In the genomic region with DNA sequence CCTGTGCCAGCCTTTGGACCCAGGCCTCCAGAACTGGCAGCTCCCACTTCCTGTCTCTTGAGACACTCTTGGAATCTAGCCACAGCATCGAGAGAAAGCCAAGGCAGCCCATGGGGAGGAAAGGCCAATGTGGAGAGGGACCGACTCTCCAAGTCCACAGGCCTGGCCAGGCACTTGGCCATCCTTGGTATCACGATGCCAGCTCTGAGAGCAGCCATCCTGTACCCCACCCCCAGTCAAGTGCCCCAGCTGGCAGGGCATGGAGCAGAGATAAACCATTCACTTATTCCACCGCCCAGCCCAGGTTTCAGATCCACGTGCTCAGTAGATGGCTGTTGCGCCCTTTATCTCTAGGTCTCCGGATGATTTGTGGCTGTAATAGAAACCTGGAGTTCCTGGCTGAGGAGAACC, we compare ENCODE assay signal across 11 mouse cellular contexts. TPM values are rescaled to one million over a fixed set of nuclear protein-coding genes. Genes with fewer than 3 reads are reported as not detected.
A peak's percentile ranks its signal among the peaks of the same experiment; 100 is the strongest.
DNase-seq lines count a peak whose midpoint lies in the region; ATAC-seq and TF ChIP-seq lines count a peak whose summit lies in the region.
"Had no signal": no experiment of that assay in that cellular context is flagged by ENCODE, and none has a peak within 500 bp of the region (broad histone marks: within the 10 kb centered on the region; RNA-seq: fewer than 3 reads in every experiment).

No protein-coding gene starts in this region.

- H3K9me3 ChIP-seq in forebrain, embryonic 16.5 days (ENCODE audit: control insufficient read depth, low read length), result no peaks in the 10 kb centered on the region
- H3K9me3 ChIP-seq in forebrain, embryonic 13.5 days (replicated peaks), result no peaks in the 10 kb centered on the region
- no peaks in the 10 kb centered on the region for H3K9me3 ChIP-seq in midbrain, embryonic 16.5 days (replicated peaks; ENCODE audit: control insufficient read depth, low read length, poor library complexity, severe bottlenecking)

- no peak for TF ChIP-seq CTCF in gastrocnemius, adult 2 months (IDR thresholded peaks at IDR 0.05)

- H3K27ac ChIP-seq in forebrain, embryonic 16.5 days (ENCODE audit: low read length), result no peak overlapping the region
- H3K27ac ChIP-seq in forebrain, embryonic 13.5 days, result no peak overlapping the region
- H3K27ac ChIP-seq in gastrocnemius, adult 2 months, result no peak overlapping the region
- H3K27ac ChIP-seq in midbrain, embryonic 16.5 days (ENCODE audit: low read length), result no peak overlapping the region

- no peak overlapping the region for H3K4me3 ChIP-seq in forebrain, embryonic 16.5 days (replicated peaks; ENCODE audit: low read length)
- no peak overlapping the region for H3K4me3 ChIP-seq in forebrain, embryonic 13.5 days
- H3K4me3 ChIP-seq in gastrocnemius, adult 2 months, result no peak overlapping the region
- no peak overlapping the region for H3K4me3 ChIP-seq in midbrain, embryonic 16.5 days (ENCODE audit: low read depth, low read length)
- H3K4me3 ChIP-seq: myocyte had no signal

- ATAC-seq in forebrain, embryonic 16.5 days, result peak; percentile 47; the same call in 1 of the 2 replicates
- no peak for ATAC-seq in forebrain, embryonic 13.5 days
- ATAC-seq in midbrain, embryonic 16.5 days, result no peak

- intact Hi-C loops in gastrocnemius, adult 2 months (cut with DNase I), result no loop called here

- H3K36me3 ChIP-seq in forebrain, embryonic 16.5 days (ENCODE audit: control insufficient read depth, insufficient read depth), result no peaks in the 10 kb centered on the region
- H3K36me3 ChIP-seq in forebrain, embryonic 13.5 days (ENCODE audit: poor library complexity, severe bottlenecking), result no peaks in the 10 kb centered on the region
- no peaks in the 10 kb centered on the region for H3K36me3 ChIP-seq in midbrain, embryonic 16.5 days (ENCODE audit: control insufficient read depth, insufficient read depth, low read length)

- 81% methylated on average over 7 of the region's 7 CpGs for WGBS in forebrain, embryonic 16.5 days
- 94% methylated on average over 7 of the region's 7 CpGs for WGBS in forebrain, embryonic 13.5 days
- WGBS in midbrain, embryonic 16.5 days, result 83% methylated on average over 7 of the region's 7 CpGs

- DNase-seq in spleen, postnatal 14 days (ENCODE audit: low spot score in 2 of 2), result peak; percentile 15 to 45
- DNase-seq in spleen, adult 12 weeks (ENCODE audit: low spot score), result no peak
- peak; percentile 66 for DNase-seq in gastrocnemius, adult 2 months
- peak; percentile 52 for DNase-seq in lung, postnatal 10 days
- DNase-seq in urinary bladder, postnatal 25 days (ENCODE audit: low spot score), result no peak

- H3K4me1 ChIP-seq in forebrain, embryonic 16.5 days (replicated peaks; ENCODE audit: control insufficient read depth, insufficient read depth, low read length), result 0 out of 2 replicates have a peak, but pooled peaks cover 3% of the 10 kb centered on the region
- peaks cover 8% of the 10 kb centered on the region; the same call in 1 of the 2 replicates for H3K4me1 ChIP-seq in forebrain, embryonic 13.5 days
- no peaks in the 10 kb centered on the region for H3K4me1 ChIP-seq in midbrain, embryonic 16.5 days (ENCODE audit: control insufficient read depth, insufficient read depth, low read length)

- H3K4me2 ChIP-seq in forebrain, embryonic 16.5 days (ENCODE audit: low read length), result no peak overlapping the region
- H3K4me2 ChIP-seq in forebrain, embryonic 13.5 days, result no peak overlapping the region
- H3K4me2 ChIP-seq in midbrain, embryonic 16.5 days (ENCODE audit: low read length), result no peak overlapping the region

- no peaks in the 10 kb centered on the region for H3K27me3 ChIP-seq in forebrain, embryonic 16.5 days (replicated peaks; ENCODE audit: control insufficient read depth, insufficient read depth, low read length)
- no peaks in the 10 kb centered on the region for H3K27me3 ChIP-seq in forebrain, embryonic 13.5 days
- H3K27me3 ChIP-seq in midbrain, embryonic 16.5 days (ENCODE audit: control insufficient read depth, insufficient read depth, low read depth, low read length), result no peaks in the 10 kb centered on the region

- H3K9ac ChIP-seq in forebrain, embryonic 16.5 days (replicated peaks; ENCODE audit: low read depth, low read length), result no peak overlapping the region
- H3K9ac ChIP-seq in forebrain, embryonic 13.5 days, result no peak overlapping the region
- H3K9ac ChIP-seq in midbrain, embryonic 16.5 days (ENCODE audit: low read depth, low read length), result no peak overlapping the region

RNA-seq across cellular contexts. Expression of a gene that starts 40.3 kb away (rescaled TPM):
- polyA plus RNA-seq in forebrain, embryonic 16.5 days (2015; fragmentation: Nextera tagmentation; extraction: Ambion mirVana), result 951 and 957 TPM in 2 replicates
- polyA plus RNA-seq in forebrain, embryonic 13.5 days (2015; fragmentation: Nextera tagmentation; extraction: Ambion mirVana), result 1,396 and 1,648 TPM in 2 replicates
- total RNA-seq in gastrocnemius, adult 2 months (2021), result 100 to 1,000 TPM; 527 to 602 TPM
- polyA plus RNA-seq in midbrain, embryonic 16.5 days (2015; fragmentation: Nextera tagmentation; extraction: Ambion mirVana), result 821 and 838 TPM in 2 replicates

RNA-seq across cellular contexts. Expression of a gene that starts 51.0 kb away (rescaled TPM):
- not detected in 2 replicates for polyA plus RNA-seq in forebrain, embryonic 16.5 days (2015; fragmentation: Nextera tagmentation; extraction: Ambion mirVana)
- polyA plus RNA-seq in forebrain, embryonic 13.5 days (2015; fragmentation: Nextera tagmentation; extraction: Ambion mirVana), result not detected in 2 replicates
- total RNA-seq in gastrocnemius, adult 2 months (2021), result not detected
- polyA plus RNA-seq in midbrain, embryonic 16.5 days (2015; fragmentation: Nextera tagmentation; extraction: Ambion mirVana), result 0.05 TPM in 1 of 2 replicates, not detected in the other
- total RNA-seq: layer of hippocampus, adult 18-20 months had no signal
- polyA plus RNA-seq: embryonic facial prominence, embryonic 11.5 days; myocyte had no signal

Comparison
In these comparisons a context has a peak if more than half of its experiments do, and no peak if none do; other contexts are left out.
1. DNase-seq: peak in spleen, postnatal 14 days (2 of 2), gastrocnemius, adult 2 months (single experiment) and lung, postnatal 10 days (single experiment); none in spleen, adult 12 weeks (single experiment) and urinary bladder, postnatal 25 days (single experiment).